21 mouse cellular contexts compared by ENCODE assay signal in the genomic region with DNA sequence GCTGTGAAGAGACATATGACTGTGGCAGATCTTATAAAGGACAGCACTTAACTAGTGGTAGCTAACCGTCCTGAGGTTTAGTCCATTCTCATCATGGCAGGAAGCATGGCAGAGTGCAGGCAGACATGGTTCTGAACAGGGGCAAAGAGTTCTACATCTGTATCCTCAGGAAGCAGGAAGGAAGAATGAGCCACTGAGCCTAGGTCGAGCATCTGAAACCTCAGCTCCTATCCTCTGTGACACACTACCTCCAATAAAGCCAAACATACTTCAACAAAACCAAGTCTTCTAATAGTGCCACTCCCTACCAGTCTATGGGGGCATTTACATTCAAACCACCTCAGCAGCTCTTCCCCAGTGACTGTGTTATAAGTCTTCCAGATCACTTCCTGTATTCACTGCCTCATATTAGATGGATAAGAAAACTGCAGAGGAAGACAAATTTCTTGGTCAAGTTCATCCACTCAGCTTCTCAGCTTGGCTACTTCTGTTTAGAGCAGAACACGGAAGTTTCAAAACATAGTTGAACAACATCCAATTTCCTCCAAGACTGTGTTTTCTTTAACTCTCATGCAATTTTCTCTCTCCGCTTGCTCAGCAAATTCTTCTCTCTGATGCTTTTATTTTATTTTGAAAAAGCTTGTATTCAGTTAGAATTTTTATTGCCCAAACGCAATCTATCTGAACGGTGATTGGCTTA.
A peak's percentile ranks its signal among the peaks of the same experiment; 100 is the strongest.
DNase-seq lines count a peak whose midpoint lies in the region; ATAC-seq and TF ChIP-seq lines count a peak whose summit lies in the region.
"Had no signal": no experiment of that assay in that cellular context is flagged by ENCODE, and none has a peak within 500 bp of the region (broad histone marks: within the 10 kb centered on the region; RNA-seq: fewer than 3 reads in every experiment).

No protein-coding gene starts in this region.

- no peaks in the 10 kb centered on the region for H3K4me1 ChIP-seq in kidney, postnatal 0 days (replicated peaks; ENCODE audit: insufficient read depth, low read length)
- H3K4me1 ChIP-seq in lung, postnatal 0 days (ENCODE audit: insufficient read depth, low read depth, low read length), result no peaks in the 10 kb centered on the region
- H3K4me1 ChIP-seq: forebrain, embryonic 12.5 days; heart, embryonic 10.5 days; hindbrain, embryonic 13.5 days had no signal

- H3K27me3 ChIP-seq in kidney, postnatal 0 days (ENCODE audit: insufficient read depth, low read length), result no peaks in the 10 kb centered on the region
- no peaks in the 10 kb centered on the region for H3K27me3 ChIP-seq in lung, postnatal 0 days (replicated peaks; ENCODE audit: insufficient read depth, low read length)
- H3K27me3 ChIP-seq: forebrain, embryonic 12.5 days; hindbrain, embryonic 13.5 days had no signal

- TF ChIP-seq EP300 in lung, postnatal 0 days (IDR thresholded peaks at IDR 0.05), result no peak

- H3K4me3 ChIP-seq in gastrocnemius, adult 2 months, result no peak overlapping the region
- H3K4me3 ChIP-seq in kidney, postnatal 0 days (replicated peaks; ENCODE audit: low read depth, low read length), result no peak overlapping the region
- no peak overlapping the region for H3K4me3 ChIP-seq in lung, postnatal 0 days (ENCODE audit: low read depth, low read length)
- H3K4me3 ChIP-seq: forebrain, embryonic 12.5 days; heart, embryonic 10.5 days; hindbrain, embryonic 13.5 days; layer of hippocampus, adult 2 months had no signal

- DNase-seq in gastrocnemius, adult 2 months, result no peak
- DNase-seq in gastrocnemius, postnatal 10 days, result no peak
- DNase-seq in kidney, postnatal 0 days (ENCODE audit: low spot score), result peak; percentile 73
- DNase-seq in kidney, adult 11 months, result no peak
- DNase-seq in lung, postnatal 0 days (ENCODE audit: low spot score), result peak; percentile 75
- DNase-seq in lung, postnatal 4 days, result no peak
- DNase-seq in cerebellum, adult 11-12 months, result no peak
- DNase-seq: adrenal gland, postnatal 36 days; cerebellum, adult 2 months; layer of hippocampus, postnatal 36 days; retina, postnatal 1 day; right cerebral cortex, postnatal 4 days; thymus, postnatal 25 days had no signal

- no peaks in the 10 kb centered on the region for H3K9me3 ChIP-seq in kidney, postnatal 0 days (replicated peaks; ENCODE audit: low read length)
- no peaks in the 10 kb centered on the region for H3K9me3 ChIP-seq in lung, postnatal 0 days (ENCODE audit: low read length)
- H3K9me3 ChIP-seq: forebrain, embryonic 12.5 days; heart, embryonic 10.5 days; hindbrain, embryonic 13.5 days had no signal

- H3K36me3 ChIP-seq in kidney, postnatal 0 days (ENCODE audit: insufficient read depth, low read length), result no peaks in the 10 kb centered on the region
- H3K36me3 ChIP-seq in lung, postnatal 0 days (ENCODE audit: insufficient read depth, low read length), result no peaks in the 10 kb centered on the region
- H3K36me3 ChIP-seq: forebrain, embryonic 12.5 days; G1E; heart, embryonic 10.5 days; hindbrain, embryonic 13.5 days had no signal

- TF ChIP-seq CTCF in gastrocnemius, adult 2 months (IDR thresholded peaks at IDR 0.05), result no peak
- no peak for TF ChIP-seq CTCF in kidney, postnatal 0 days (IDR thresholded peaks at IDR 0.05; ENCODE audit: low read depth)
- TF ChIP-seq CTCF in lung, postnatal 0 days (IDR thresholded peaks at IDR 0.05), result no peak

- WGBS in kidney, postnatal 0 days, result 62% methylated on average over 6 of the region's 6 CpGs
- WGBS in lung, postnatal 0 days, result 50% methylated on average over 6 of the region's 6 CpGs

- ATAC-seq in kidney, postnatal 0 days (replicated peaks; ENCODE audit: low FRiP score, low read depth), result no peak
- ATAC-seq in lung, postnatal 0 days, result no peak
- ATAC-seq: inflammation-experienced regulatory T-cells, adult 6 months had no signal

- H3K27ac ChIP-seq in gastrocnemius, adult 2 months, result 0 out of 2 replicates have a peak overlapping the region, but pooled peaks have one; percentile 8
- no peak overlapping the region for H3K27ac ChIP-seq in kidney, postnatal 0 days
- no peak overlapping the region for H3K27ac ChIP-seq in lung, postnatal 0 days (ENCODE audit: low read length)
- H3K27ac ChIP-seq: forebrain, embryonic 12.5 days; heart, embryonic 10.5 days; hindbrain, embryonic 13.5 days; layer of hippocampus, adult 2 months; macrophage had no signal

- intact Hi-C loops in gastrocnemius, adult 2 months (cut with DNase I), result no loop called here

- no peak overlapping the region for H3K9ac ChIP-seq in kidney, postnatal 0 days (ENCODE audit: low read depth, low read length)
- H3K9ac ChIP-seq in lung, postnatal 0 days (replicated peaks; ENCODE audit: low read depth), result no peak overlapping the region
- H3K9ac ChIP-seq: forebrain, embryonic 12.5 days; hindbrain, embryonic 13.5 days had no signal

- H3K4me2 ChIP-seq in kidney, postnatal 0 days (ENCODE audit: low read length), result no peak overlapping the region
- no peak overlapping the region for H3K4me2 ChIP-seq in lung, postnatal 0 days (replicated peaks; ENCODE audit: low read depth, low read length)
- H3K4me2 ChIP-seq: forebrain, embryonic 12.5 days; hindbrain, embryonic 13.5 days; midbrain, embryonic 11.5 days had no signal

Comparison
In these comparisons a context has a peak if more than half of its experiments do, and no peak if none do; other contexts are left out.
1. DNase-seq: peak in kidney, postnatal 0 days (single experiment) and lung, postnatal 0 days (single experiment); none in gastrocnemius, adult 2 months (single experiment), gastrocnemius, postnatal 10 days (single experiment), kidney, adult 11 months (single experiment), lung, postnatal 4 days (0 of 2) and cerebellum, adult 11-12 months (single experiment).